ENCODE assay signal across 8 mouse cellular contexts in the genomic region with DNA sequence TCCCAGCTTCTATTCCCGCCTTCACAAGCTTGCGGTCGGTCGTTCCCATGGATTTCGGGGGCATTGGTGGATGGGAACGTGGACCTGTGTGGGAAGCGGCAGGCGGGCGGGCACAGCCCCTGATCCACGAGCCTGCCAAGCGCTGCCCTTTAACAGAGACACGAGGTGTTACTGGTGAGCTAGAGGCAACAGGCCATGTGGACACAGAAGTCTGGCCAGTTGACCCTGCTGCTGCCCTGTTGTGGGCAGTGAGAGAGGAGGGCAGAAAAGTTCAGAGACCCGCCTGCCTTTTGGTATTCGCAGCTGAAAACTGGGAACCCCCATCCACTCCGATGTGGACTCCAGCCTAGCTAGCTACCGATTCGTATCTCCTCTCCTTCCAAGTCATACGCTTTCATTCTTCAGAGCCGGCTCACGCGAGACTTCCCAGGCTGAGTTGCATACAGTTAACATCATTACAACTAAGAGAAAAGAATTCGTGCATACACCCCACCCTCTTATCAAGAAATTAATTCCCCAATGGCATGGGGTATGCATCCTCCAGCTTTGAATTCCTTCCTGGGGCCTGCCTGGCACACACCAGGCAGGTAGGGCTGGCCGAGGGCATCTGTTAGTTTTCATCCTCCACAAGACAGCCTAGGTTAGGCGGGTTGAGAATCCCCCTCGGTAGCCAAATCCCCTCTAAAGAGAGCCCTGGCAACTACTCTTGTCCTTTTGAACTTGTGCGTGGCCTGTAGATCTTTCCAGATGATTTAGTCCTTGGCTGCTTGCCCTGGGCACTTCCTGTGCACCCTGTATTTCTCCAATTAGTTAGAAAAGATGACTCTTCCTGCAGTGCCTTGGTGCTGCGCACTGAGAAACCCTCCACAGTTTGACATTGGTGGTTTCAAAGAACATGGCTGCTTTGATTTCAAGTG. TPM values are rescaled to one million over a fixed set of nuclear protein-coding genes. Genes with fewer than 3 reads are reported as not detected.
DNase-seq lines count a peak whose midpoint lies in the region; ATAC-seq and TF ChIP-seq lines count a peak whose summit lies in the region.

No protein-coding gene starts in this region.

- H3K9ac ChIP-seq in forebrain, embryonic 13.5 days, result peak overlapping the region; percentile 69
- H3K9ac ChIP-seq in hindbrain, embryonic 16.5 days (ENCODE audit: low read depth, low read length), result peak overlapping the region; percentile 75
- H3K9ac ChIP-seq in limb, embryonic 13.5 days, result peak overlapping the region; percentile 73
- H3K9ac ChIP-seq in midbrain, postnatal 0 days (replicated peaks; ENCODE audit: low read length, poor library complexity, severe bottlenecking), result peak overlapping the region; percentile 63

- peak; percentile 19; the same call in 1 of the 2 replicates for ATAC-seq in forebrain, embryonic 13.5 days
- ATAC-seq in hindbrain, embryonic 16.5 days, result peak; percentile 25
- peak; percentile 29; the same call in 1 of the 2 replicates for ATAC-seq in limb, embryonic 13.5 days (ENCODE audit: low FRiP score, low read depth)
- ATAC-seq in midbrain, postnatal 0 days (ENCODE audit: low FRiP score), result peak; percentile 59
- no peak for ATAC-seq in granulocyte monocyte progenitor cell, adult 5-6 weeks (replicated peaks; ENCODE audit: poor library complexity, severe bottlenecking)

- no peak for DNase-seq in layer of hippocampus, adult 2 months (ENCODE audit: low spot score in 2 of 2)
- no peak for DNase-seq in layer of hippocampus, adult 8-10 months (ENCODE audit: low spot score in 2 of 2)
- DNase-seq in adrenal gland, postnatal 36 days, result peak; percentile 60 to 80
- peak; percentile 54 for DNase-seq in midbrain, postnatal 0 days (ENCODE audit: low spot score)

- no peak for TF ChIP-seq CTCF in layer of hippocampus, adult 2 months (conservative IDR thresholded peaks at IDR 0.05)
- no peak for TF ChIP-seq CTCF in midbrain, postnatal 0 days (IDR thresholded peaks at IDR 0.05)

- peak overlapping the region; percentile 78 for H3K27ac ChIP-seq in layer of hippocampus, adult 2 months
- peak overlapping the region; percentile 80 for H3K27ac ChIP-seq in forebrain, embryonic 13.5 days
- peak overlapping the region; percentile 85 for H3K27ac ChIP-seq in hindbrain, embryonic 16.5 days (ENCODE audit: low read depth, low read length)
- peak overlapping the region; percentile 58; the same call in 1 of the 2 replicates for H3K27ac ChIP-seq in limb, embryonic 13.5 days
- peak overlapping the region; percentile 80 for H3K27ac ChIP-seq in midbrain, postnatal 0 days (ENCODE audit: low read depth, low read length)

- no peaks in the 10 kb centered on the region for H3K9me3 ChIP-seq in forebrain, embryonic 13.5 days (replicated peaks)
- no peaks in the 10 kb centered on the region for H3K9me3 ChIP-seq in hindbrain, embryonic 16.5 days (ENCODE audit: control insufficient read depth, low read length)
- no peaks in the 10 kb centered on the region for H3K9me3 ChIP-seq in limb, embryonic 13.5 days
- H3K9me3 ChIP-seq in midbrain, postnatal 0 days (ENCODE audit: low read length), result no peaks in the 10 kb centered on the region

- peaks cover 23% of the 10 kb centered on the region for H3K27me3 ChIP-seq in forebrain, embryonic 13.5 days
- H3K27me3 ChIP-seq in hindbrain, embryonic 16.5 days (replicated peaks; ENCODE audit: control insufficient read depth, insufficient read depth, low read length), result no peaks in the 10 kb centered on the region; the same call in 1 of the 2 replicates
- peaks cover 34% of the 10 kb centered on the region for H3K27me3 ChIP-seq in limb, embryonic 13.5 days
- H3K27me3 ChIP-seq in midbrain, postnatal 0 days (ENCODE audit: insufficient read depth, low read length), result no peaks in the 10 kb centered on the region

- peak overlapping the region; percentile 50 for H3K4me3 ChIP-seq in layer of hippocampus, adult 2 months
- peak overlapping the region; percentile 40 for H3K4me3 ChIP-seq in forebrain, embryonic 13.5 days
- peak overlapping the region; percentile 45 for H3K4me3 ChIP-seq in hindbrain, embryonic 16.5 days (ENCODE audit: low read length)
- H3K4me3 ChIP-seq in limb, embryonic 13.5 days, result peak overlapping the region; percentile 47
- H3K4me3 ChIP-seq in midbrain, postnatal 0 days (ENCODE audit: low read depth, low read length), result peak overlapping the region; percentile 38

- H3K4me1 ChIP-seq in forebrain, embryonic 13.5 days, result peaks cover 32% of the 10 kb centered on the region
- peaks cover 19% of the 10 kb centered on the region for H3K4me1 ChIP-seq in hindbrain, embryonic 16.5 days (ENCODE audit: control insufficient read depth, insufficient read depth, low read depth, low read length)
- peaks cover 30% of the 10 kb centered on the region for H3K4me1 ChIP-seq in limb, embryonic 13.5 days
- peaks cover 6% of the 10 kb centered on the region; the same call in 1 of the 2 replicates for H3K4me1 ChIP-seq in midbrain, postnatal 0 days (ENCODE audit: insufficient read depth, low read length)

- H3K36me3 ChIP-seq in forebrain, embryonic 13.5 days (ENCODE audit: poor library complexity, severe bottlenecking), result no peaks in the 10 kb centered on the region
- H3K36me3 ChIP-seq in hindbrain, embryonic 16.5 days (ENCODE audit: control insufficient read depth, insufficient read depth, low read length), result no peaks in the 10 kb centered on the region
- H3K36me3 ChIP-seq in limb, embryonic 13.5 days, result no peaks in the 10 kb centered on the region
- no peaks in the 10 kb centered on the region for H3K36me3 ChIP-seq in midbrain, postnatal 0 days (ENCODE audit: insufficient read depth, low read length)

- peak overlapping the region; percentile 86 for H3K4me2 ChIP-seq in forebrain, embryonic 13.5 days
- peak overlapping the region; percentile 94 for H3K4me2 ChIP-seq in hindbrain, embryonic 16.5 days (ENCODE audit: low read length)
- H3K4me2 ChIP-seq in limb, embryonic 13.5 days (replicated peaks), result peak overlapping the region; percentile 91
- H3K4me2 ChIP-seq in midbrain, postnatal 0 days (ENCODE audit: low read depth, low read length, poor library complexity, severe bottlenecking), result peak overlapping the region; percentile 80

- WGBS in forebrain, embryonic 13.5 days, result 12% methylated on average over 27 of the region's 27 CpGs
- WGBS in hindbrain, embryonic 16.5 days, result 9% methylated on average over 27 of the region's 27 CpGs
- 12% methylated on average over 27 of the region's 27 CpGs for WGBS in limb, embryonic 13.5 days
- WGBS in midbrain, postnatal 0 days, result 9% methylated on average over 27 of the region's 27 CpGs

RNA-seq across cellular contexts. Expression of a gene that starts 1.1 kb away (rescaled TPM):
- total RNA-seq in layer of hippocampus, adult 2 months (2021), result under 1 TPM in 1 of 2 experiments, not detected in 1; 0.31 TPM
- under 1 TPM; 0.21 to 0.67 (median 0.53) TPM for total RNA-seq in layer of hippocampus, adult 8-10 months (2022)
- 1 to 10 TPM; 1.2 TPM for total RNA-seq in adrenal gland, postnatal 36 days (2021)
- 2.3 and 3.3 TPM in 2 replicates for polyA plus RNA-seq in forebrain, embryonic 13.5 days (2015; fragmentation: Nextera tagmentation; extraction: Ambion mirVana)
- polyA plus RNA-seq in hindbrain, embryonic 16.5 days (2015; fragmentation: Nextera tagmentation; extraction: Ambion mirVana), result 4.0 and 4.1 TPM in 2 replicates
- polyA plus RNA-seq in limb, embryonic 13.5 days (2015; fragmentation: Nextera tagmentation; extraction: Ambion mirVana), result 0.74 and 0.81 TPM in 2 replicates
- 5.0 and 7.3 TPM in 2 replicates for total RNA-seq in midbrain, postnatal 0 days (2014; rRNA removed)
- polyA plus RNA-seq in midbrain, postnatal 0 days (2015; fragmentation: Nextera tagmentation; extraction: Ambion mirVana), result 2.1 and 2.7 TPM in 2 replicates
- total RNA-seq in granulocyte monocyte progenitor cell, adult 5-6 weeks (2014; fragmentation: Nextera tagmentation), result 1.2 TPM in 1 of 2 replicates, not detected in the other
- not detected in 2 replicates for total RNA-seq in granulocyte monocyte progenitor cell, adult 5-6 weeks (2017)

RNA-seq across cellular contexts. Expression of a gene that starts 12.3 kb away (rescaled TPM):
- total RNA-seq in layer of hippocampus, adult 2 months (2021), result 10 to 100 TPM; 13.8 to 18.0 TPM
- total RNA-seq in layer of hippocampus, adult 8-10 months (2022), result 10 to 100 TPM; 18.3 to 22.9 (median 20.2) TPM
- total RNA-seq in adrenal gland, postnatal 36 days (2021), result 10 to 100 TPM; 42.1 to 44.9 TPM
- 1.3 and 3.1 TPM in 2 replicates for polyA plus RNA-seq in forebrain, embryonic 13.5 days (2015; fragmentation: Nextera tagmentation; extraction: Ambion mirVana)
- polyA plus RNA-seq in hindbrain, embryonic 16.5 days (2015; fragmentation: Nextera tagmentation; extraction: Ambion mirVana), result 12.0 and 17.0 TPM in 2 replicates
- polyA plus RNA-seq in limb, embryonic 13.5 days (2015; fragmentation: Nextera tagmentation; extraction: Ambion mirVana), result 9.9 and 10.6 TPM in 2 replicates
- 4.6 and 7.9 TPM in 2 replicates for total RNA-seq in midbrain, postnatal 0 days (2014; rRNA removed)
- polyA plus RNA-seq in midbrain, postnatal 0 days (2015; fragmentation: Nextera tagmentation; extraction: Ambion mirVana), result 5.0 and 5.4 TPM in 2 replicates
- total RNA-seq in granulocyte monocyte progenitor cell, adult 5-6 weeks (2014; fragmentation: Nextera tagmentation), result not detected in 2 replicates
- not detected in 2 replicates for total RNA-seq in granulocyte monocyte progenitor cell, adult 5-6 weeks (2017)

Comparison
In these comparisons a context has a peak if more than half of its experiments do, and no peak if none do; other contexts are left out.
1. DNase-seq: peak in adrenal gland, postnatal 36 days (2 of 2) and midbrain, postnatal 0 days (single experiment); none in layer of hippocampus, adult 2 months (0 of 2) and layer of hippocampus, adult 8-10 months (0 of 2).
2. Peak in every context shown above with its lines, with median percentiles within 50 percentile points of each other: H3K27ac ChIP-seq, H3K4me3 ChIP-seq, H3K4me2 ChIP-seq and H3K9ac ChIP-seq.